Mouse (Mus musculus): Measurements from ENCODE around the gene Tctex1d4. TPM values are rescaled to one million over a fixed set of nuclear protein-coding genes. Genes with fewer than 3 reads are reported as not detected.

Gene Tctex1d4
- polyA plus RNA-seq, 1 experiment from 2014 or later, result not detected

GRCm38 (mm10) chr4:117110985-117111384 is 15.6 kb upstream of the Tctex1d4 start:
- no peaks in the 10 kb centered on the region for H3K4me1 ChIP-seq (ENCODE audit: control insufficient read depth, insufficient read depth, low read length)
- no peak overlapping the region for H3K9ac ChIP-seq (ENCODE audit: low read depth, low read length)
- H3K4me2 ChIP-seq, result no peak overlapping the region
- no peaks in the 10 kb centered on the region for H3K36me3 ChIP-seq (ENCODE audit: control insufficient read depth, insufficient read depth, low read length)
- H3K27ac ChIP-seq (ENCODE audit: low read depth, low read length), result no peak overlapping the region
- WGBS (ENCODE audit: insufficient replicate concordance), result 87% methylated on average over 11 of the region's 11 CpGs
- H3K9me3 ChIP-seq (replicated peaks; ENCODE audit: control insufficient read depth, low read length), result no peaks in the 10 kb centered on the region
- ATAC-seq (replicated peaks; ENCODE audit: insufficient number of reproducible peaks, low FRiP score, low TSS enrichment), result no peak
- no peaks in the 10 kb centered on the region for H3K27me3 ChIP-seq (ENCODE audit: control insufficient read depth, insufficient read depth, low read length)
- H3K4me3 ChIP-seq (ENCODE audit: low read depth, low read length), result no peak overlapping the region

- no peaks in the 10 kb centered on the region for H3K27me3 ChIP-seq (ENCODE audit: control insufficient read depth, insufficient read depth, low read length)
- H3K27ac ChIP-seq (ENCODE audit: low read depth, low read length), result no peak overlapping the region
- H3K9me3 ChIP-seq (replicated peaks; ENCODE audit: control insufficient read depth, low read length), result no peaks in the 10 kb centered on the region
- WGBS (ENCODE audit: insufficient replicate concordance), result 89% methylated on average over 1 of the region's 1 CpGs
- no peak for ATAC-seq (replicated peaks; ENCODE audit: insufficient number of reproducible peaks, low FRiP score, low TSS enrichment)
- no peaks in the 10 kb centered on the region for H3K36me3 ChIP-seq (ENCODE audit: control insufficient read depth, insufficient read depth, low read length)
- H3K4me3 ChIP-seq (ENCODE audit: low read depth, low read length), result no peak overlapping the region
- no peak overlapping the region for H3K4me2 ChIP-seq
- no peaks in the 10 kb centered on the region for H3K4me1 ChIP-seq (ENCODE audit: control insufficient read depth, insufficient read depth, low read length)
- H3K9ac ChIP-seq (ENCODE audit: low read depth, low read length), result no peak overlapping the region
Measured at GRCm38 (mm10) chr4:117113237-117113636, 13.4 kb upstream of the Tctex1d4 start.

- ATAC-seq (replicated peaks; ENCODE audit: insufficient number of reproducible peaks, low FRiP score, low TSS enrichment), result no peak
- no peak overlapping the region for H3K4me3 ChIP-seq (ENCODE audit: low read depth, low read length)
- no peaks in the 10 kb centered on the region for H3K36me3 ChIP-seq (ENCODE audit: control insufficient read depth, insufficient read depth, low read length)
- no peaks in the 10 kb centered on the region for H3K9me3 ChIP-seq (replicated peaks; ENCODE audit: control insufficient read depth, low read length)
- WGBS (ENCODE audit: insufficient replicate concordance), result 76% methylated on average over 5 of the region's 5 CpGs
- no peak overlapping the region for H3K9ac ChIP-seq (ENCODE audit: low read depth, low read length)
- no peak overlapping the region for H3K27ac ChIP-seq (ENCODE audit: low read depth, low read length)
- no peaks in the 10 kb centered on the region for H3K27me3 ChIP-seq (ENCODE audit: control insufficient read depth, insufficient read depth, low read length)
- no peak overlapping the region for H3K4me2 ChIP-seq
- 0 out of 2 replicates have a peak, but pooled peaks cover 4% of the 10 kb centered on the region for H3K4me1 ChIP-seq (ENCODE audit: control insufficient read depth, insufficient read depth, low read length)
Measured at GRCm38 (mm10) chr4:117115592-117115991, 11.0 kb upstream of the Tctex1d4 start.

GRCm38 (mm10) chr4:117117931-117118330 is 8.7 kb upstream of the Tctex1d4 start:
- 87% methylated on average over 7 of the region's 7 CpGs for WGBS (ENCODE audit: insufficient replicate concordance)
- no peak overlapping the region for H3K9ac ChIP-seq (ENCODE audit: low read depth, low read length)
- no peaks in the 10 kb centered on the region for H3K36me3 ChIP-seq (ENCODE audit: control insufficient read depth, insufficient read depth, low read length)
- H3K27me3 ChIP-seq (ENCODE audit: control insufficient read depth, insufficient read depth, low read length), result no peaks in the 10 kb centered on the region
- no peaks in the 10 kb centered on the region for H3K9me3 ChIP-seq (replicated peaks; ENCODE audit: control insufficient read depth, low read length)
- no peak overlapping the region for H3K4me2 ChIP-seq
- 0 out of 2 replicates have a peak, but pooled peaks cover 4% of the 10 kb centered on the region for H3K4me1 ChIP-seq (ENCODE audit: control insufficient read depth, insufficient read depth, low read length)
- H3K27ac ChIP-seq (ENCODE audit: low read depth, low read length), result no peak overlapping the region
- no peak for ATAC-seq (replicated peaks; ENCODE audit: insufficient number of reproducible peaks, low FRiP score, low TSS enrichment)
- H3K4me3 ChIP-seq (ENCODE audit: low read depth, low read length), result no peak overlapping the region

GRCm38 (mm10) chr4:117119636-117120035 is 7.0 kb upstream of the Tctex1d4 start:
- H3K27ac ChIP-seq (ENCODE audit: low read depth, low read length), result peak overlapping the region; percentile 89; the same call in 1 of the 2 replicates
- H3K27me3 ChIP-seq (ENCODE audit: control insufficient read depth, insufficient read depth, low read length), result no peaks in the 10 kb centered on the region
- no peak for ATAC-seq (replicated peaks; ENCODE audit: insufficient number of reproducible peaks, low FRiP score, low TSS enrichment)
- peak overlapping the region; percentile 100 for H3K4me2 ChIP-seq
- 70% methylated on average over 5 of the region's 5 CpGs for WGBS (ENCODE audit: insufficient replicate concordance)
- H3K4me3 ChIP-seq (ENCODE audit: low read depth, low read length), result peak overlapping the region; percentile 54
- H3K4me1 ChIP-seq (ENCODE audit: control insufficient read depth, insufficient read depth, low read length), result peaks cover 8% of the 10 kb centered on the region; the same call in 1 of the 2 replicates
- no peaks in the 10 kb centered on the region for H3K9me3 ChIP-seq (replicated peaks; ENCODE audit: control insufficient read depth, low read length)
- H3K9ac ChIP-seq (ENCODE audit: low read depth, low read length), result peak overlapping the region; percentile 83
- no peaks in the 10 kb centered on the region for H3K36me3 ChIP-seq (ENCODE audit: control insufficient read depth, insufficient read depth, low read length)

GRCm38 (mm10) chr4:117120052-117120444 is 6.5 kb upstream of the Tctex1d4 start:
- no peak for ATAC-seq (replicated peaks; ENCODE audit: insufficient number of reproducible peaks, low FRiP score, low TSS enrichment)
- WGBS (ENCODE audit: insufficient replicate concordance), result 6% methylated on average over 10 of the region's 10 CpGs
- Histone ChIP-seq H3K9me3 (replicated peaks; ENCODE audit: control insufficient read depth, low read length) (no peaks in the 10 kb centered on the region), H3K36me3 (ENCODE audit: control insufficient read depth, insufficient read depth, low read length) (no peaks in the 10 kb centered on the region), H3K9ac (ENCODE audit: low read depth, low read length) (peak overlapping the region; percentile 83), H3K27ac (ENCODE audit: low read depth, low read length) (peak overlapping the region; percentile 89), H3K4me3 (ENCODE audit: low read depth, low read length) (peak overlapping the region; percentile 54), H3K4me2 (peak overlapping the region; percentile 100), H3K4me1 (ENCODE audit: control insufficient read depth, insufficient read depth, low read length) (peaks cover 11% of the 10 kb centered on the region; the same call in 1 of the 2 replicates), H3K27me3 (ENCODE audit: control insufficient read depth, insufficient read depth, low read length) (no peaks in the 10 kb centered on the region)

- Histone ChIP-seq H3K4me1 (ENCODE audit: control insufficient read depth, insufficient read depth, low read length) (peaks cover 17% of the 10 kb centered on the region), H3K4me2 (peak overlapping the region; percentile 100), H3K9me3 (replicated peaks; ENCODE audit: control insufficient read depth, low read length) (no peaks in the 10 kb centered on the region), H3K9ac (ENCODE audit: low read depth, low read length) (peak overlapping the region; percentile 83), H3K27me3 (ENCODE audit: control insufficient read depth, insufficient read depth, low read length) (no peaks in the 10 kb centered on the region), H3K27ac (ENCODE audit: low read depth, low read length) (peak overlapping the region; percentile 89), H3K36me3 (ENCODE audit: control insufficient read depth, insufficient read depth, low read length) (no peaks in the 10 kb centered on the region), H3K4me3 (ENCODE audit: low read depth, low read length) (peak overlapping the region; percentile 54)
- under 1% methylated on average over 69 of the region's 69 CpGs for WGBS (ENCODE audit: insufficient replicate concordance)
- ATAC-seq (replicated peaks; ENCODE audit: insufficient number of reproducible peaks, low FRiP score, low TSS enrichment), result peak; percentile 89
Measured at GRCm38 (mm10) chr4:117120445-117121414, 5.9 kb upstream of the Tctex1d4 start.

- H3K4me1 ChIP-seq (ENCODE audit: control insufficient read depth, insufficient read depth, low read length), result peaks cover 21% of the 10 kb centered on the region
- no peak for ATAC-seq (replicated peaks; ENCODE audit: insufficient number of reproducible peaks, low FRiP score, low TSS enrichment)
- no peaks in the 10 kb centered on the region for H3K27me3 ChIP-seq (ENCODE audit: control insufficient read depth, insufficient read depth, low read length)
- H3K36me3 ChIP-seq (ENCODE audit: control insufficient read depth, insufficient read depth, low read length), result no peaks in the 10 kb centered on the region
- H3K9ac ChIP-seq (ENCODE audit: low read depth, low read length), result no peak overlapping the region
- H3K9me3 ChIP-seq (replicated peaks; ENCODE audit: control insufficient read depth, low read length), result no peaks in the 10 kb centered on the region
- no peak overlapping the region for H3K4me2 ChIP-seq
- WGBS (ENCODE audit: insufficient replicate concordance), result 80% methylated on average over 4 of the region's 4 CpGs
- no peak overlapping the region for H3K27ac ChIP-seq (ENCODE audit: low read depth, low read length)
- no peak overlapping the region for H3K4me3 ChIP-seq (ENCODE audit: low read depth, low read length)
Measured at GRCm38 (mm10) chr4:117122209-117122608, 4.4 kb upstream of the Tctex1d4 start.

All from heart, embryonic 11.5 days (tissue).